ENCODE assay signal across 8 mouse cellular contexts in genomic region chr9:56420236-56420635, GRCm38 (mm10). TPM values are rescaled to one million over a fixed set of nuclear protein-coding genes. Genes with fewer than 3 reads are reported as not detected.
DNase-seq lines count a peak whose midpoint lies in the region; ATAC-seq lines count a peak whose summit lies in the region.
"Had no signal": no experiment of that assay in that cellular context is flagged by ENCODE, and none has a peak within 500 bp of the region (broad histone marks: within the 10 kb centered on the region; RNA-seq: fewer than 3 reads in every experiment).

No protein-coding gene starts in this region.

- ATAC-seq in hindbrain, embryonic 14.5 days (ENCODE audit: low FRiP score): no peak
- ATAC-seq in hindbrain, embryonic 12.5 days (ENCODE audit: low FRiP score): no peak
- no peak for ATAC-seq in midbrain, embryonic 13.5 days
- no peak for ATAC-seq in embryonic facial prominence, embryonic 15.5 days (ENCODE audit: insufficient number of reproducible peaks, low FRiP score, low TSS enrichment, low read depth)
- ATAC-seq in neural tube, embryonic 13.5 days (ENCODE audit: low read depth): no peak

- H3K27me3 ChIP-seq in hindbrain, embryonic 14.5 days (ENCODE audit: control insufficient read depth, insufficient read depth, low read length): no peaks in the 10 kb centered on the region
- H3K27me3 ChIP-seq in hindbrain, embryonic 12.5 days: no peaks in the 10 kb centered on the region
- no peaks in the 10 kb centered on the region for H3K27me3 ChIP-seq in midbrain, embryonic 10.5 days (ENCODE audit: low read depth, poor library complexity, severe bottlenecking)
- no peaks in the 10 kb centered on the region for H3K27me3 ChIP-seq in midbrain, embryonic 13.5 days
- no peaks in the 10 kb centered on the region for H3K27me3 ChIP-seq in embryonic facial prominence, embryonic 15.5 days
- no peaks in the 10 kb centered on the region for H3K27me3 ChIP-seq in neural tube, embryonic 13.5 days

- peaks cover 41% of the 10 kb centered on the region for H3K4me1 ChIP-seq in hindbrain, embryonic 14.5 days (replicated peaks; ENCODE audit: control insufficient read depth, insufficient read depth, low read length)
- peaks cover 27% of the 10 kb centered on the region for H3K4me1 ChIP-seq in hindbrain, embryonic 12.5 days
- H3K4me1 ChIP-seq in midbrain, embryonic 10.5 days: peaks cover 46% of the 10 kb centered on the region
- H3K4me1 ChIP-seq in midbrain, embryonic 13.5 days (replicated peaks): peaks cover 50% of the 10 kb centered on the region
- H3K4me1 ChIP-seq in embryonic facial prominence, embryonic 15.5 days: peaks cover 41% of the 10 kb centered on the region
- peaks cover 66% of the 10 kb centered on the region for H3K4me1 ChIP-seq in neural tube, embryonic 13.5 days (replicated peaks)

- no peak overlapping the region for H3K4me3 ChIP-seq in hindbrain, embryonic 14.5 days (replicated peaks; ENCODE audit: low read length)
- H3K4me3 ChIP-seq in hindbrain, embryonic 12.5 days: no peak overlapping the region
- H3K4me3 ChIP-seq in midbrain, embryonic 10.5 days: 0 out of 2 replicates have a peak overlapping the region, but pooled peaks have one; percentile 80
- H3K4me3 ChIP-seq in midbrain, embryonic 13.5 days (replicated peaks): no peak overlapping the region
- H3K4me3 ChIP-seq in embryonic facial prominence, embryonic 15.5 days (replicated peaks): no peak overlapping the region
- H3K4me3 ChIP-seq in neural tube, embryonic 13.5 days: no peak overlapping the region

- H3K9ac ChIP-seq in hindbrain, embryonic 14.5 days: no peak overlapping the region
- no peak overlapping the region for H3K9ac ChIP-seq in hindbrain, embryonic 12.5 days
- no peak overlapping the region for H3K9ac ChIP-seq in midbrain, embryonic 13.5 days (replicated peaks)
- H3K9ac ChIP-seq in embryonic facial prominence, embryonic 15.5 days: no peak overlapping the region
- peak overlapping the region; percentile 50 for H3K9ac ChIP-seq in neural tube, embryonic 13.5 days

- WGBS in hindbrain, embryonic 14.5 days: 90% methylated on average over 1 of the region's 1 CpGs
- WGBS in hindbrain, embryonic 12.5 days: 100% methylated on average over 1 of the region's 1 CpGs
- 96% methylated on average over 1 of the region's 1 CpGs for WGBS in midbrain, embryonic 10.5 days
- 93% methylated on average over 1 of the region's 1 CpGs for WGBS in midbrain, embryonic 13.5 days
- 98% methylated on average over 1 of the region's 1 CpGs for WGBS in embryonic facial prominence, embryonic 15.5 days
- 100% methylated on average over 1 of the region's 1 CpGs for WGBS in neural tube, embryonic 13.5 days

- 0 out of 2 replicates have a peak overlapping the region, but pooled peaks have one; percentile 6 for H3K4me2 ChIP-seq in hindbrain, embryonic 14.5 days (replicated peaks)
- no peak overlapping the region for H3K4me2 ChIP-seq in hindbrain, embryonic 12.5 days (replicated peaks)
- H3K4me2 ChIP-seq in midbrain, embryonic 13.5 days (replicated peaks): no peak overlapping the region
- H3K4me2 ChIP-seq in embryonic facial prominence, embryonic 15.5 days (replicated peaks): peak overlapping the region; percentile 17; the same call in 1 of the 2 replicates
- H3K4me2 ChIP-seq in neural tube, embryonic 13.5 days: peak overlapping the region; percentile 78

- DNase-seq in hindbrain, embryonic 14.5 days (ENCODE audit: low spot score): no peak
- no peak for DNase-seq in midbrain, embryonic 10.5 days (ENCODE audit: low spot score)
- no peak for DNase-seq in urinary bladder, postnatal 36 days (ENCODE audit: low spot score in 2 of 2)
- DNase-seq: cerebellum, postnatal 36 days had no signal

- no peaks in the 10 kb centered on the region for H3K9me3 ChIP-seq in hindbrain, embryonic 14.5 days (ENCODE audit: control insufficient read depth, low read length)
- no peaks in the 10 kb centered on the region for H3K9me3 ChIP-seq in hindbrain, embryonic 12.5 days (replicated peaks)
- no peaks in the 10 kb centered on the region for H3K9me3 ChIP-seq in midbrain, embryonic 10.5 days (replicated peaks)
- no peaks in the 10 kb centered on the region for H3K9me3 ChIP-seq in midbrain, embryonic 13.5 days
- no peaks in the 10 kb centered on the region for H3K9me3 ChIP-seq in embryonic facial prominence, embryonic 15.5 days (replicated peaks)
- no peaks in the 10 kb centered on the region for H3K9me3 ChIP-seq in neural tube, embryonic 13.5 days

- H3K36me3 ChIP-seq in hindbrain, embryonic 14.5 days (replicated peaks; ENCODE audit: control insufficient read depth, insufficient read depth): no peaks in the 10 kb centered on the region
- no peaks in the 10 kb centered on the region for H3K36me3 ChIP-seq in hindbrain, embryonic 12.5 days
- H3K36me3 ChIP-seq in midbrain, embryonic 10.5 days: no peaks in the 10 kb centered on the region
- no peaks in the 10 kb centered on the region for H3K36me3 ChIP-seq in midbrain, embryonic 13.5 days
- H3K36me3 ChIP-seq in embryonic facial prominence, embryonic 15.5 days: no peaks in the 10 kb centered on the region; the same call in 1 of the 2 replicates
- H3K36me3 ChIP-seq in neural tube, embryonic 13.5 days: no peaks in the 10 kb centered on the region

- H3K27ac ChIP-seq in hindbrain, embryonic 14.5 days: no peak overlapping the region
- no peak overlapping the region for H3K27ac ChIP-seq in hindbrain, embryonic 12.5 days
- H3K27ac ChIP-seq in midbrain, embryonic 10.5 days (replicated peaks): no peak overlapping the region
- H3K27ac ChIP-seq in midbrain, embryonic 13.5 days: no peak overlapping the region
- no peak overlapping the region for H3K27ac ChIP-seq in embryonic facial prominence, embryonic 15.5 days (replicated peaks)
- H3K27ac ChIP-seq in neural tube, embryonic 13.5 days (replicated peaks): no peak overlapping the region

RNA-seq across cellular contexts. Expression of gene Hmg20a, which starts 1.8 kb away (rescaled TPM):
- polyA plus RNA-seq in hindbrain, embryonic 14.5 days (2014; fragmentation: Nextera tagmentation; extraction: Ambion mirVana): 75.7 and 79.9 TPM in 2 replicates
- 83.1 and 86.5 TPM in 2 replicates for polyA plus RNA-seq in hindbrain, embryonic 12.5 days (2016; fragmentation: Nextera tagmentation; extraction: Ambion mirVana)
- 62.5 and 74.3 TPM in 2 replicates for polyA plus RNA-seq in midbrain, embryonic 10.5 days (2016; fragmentation: Nextera tagmentation; extraction: Ambion mirVana)
- 88.1 and 92.2 TPM in 2 replicates for polyA plus RNA-seq in midbrain, embryonic 13.5 days (2015; fragmentation: Nextera tagmentation; extraction: Ambion mirVana)
- 57.8 and 61.1 TPM in 2 replicates for polyA plus RNA-seq in embryonic facial prominence, embryonic 15.5 days (2015; fragmentation: Nextera tagmentation; extraction: Ambion mirVana)
- 80.4 and 85.6 TPM in 2 replicates for polyA plus RNA-seq in neural tube, embryonic 13.5 days (2015; fragmentation: Nextera tagmentation; extraction: Ambion mirVana)

RNA-seq across cellular contexts. Expression of gene Peak1, which starts 2.4 kb away (rescaled TPM):
- polyA plus RNA-seq in hindbrain, embryonic 14.5 days (2014; fragmentation: Nextera tagmentation; extraction: Ambion mirVana): 6.9 and 7.7 TPM in 2 replicates
- polyA plus RNA-seq in hindbrain, embryonic 12.5 days (2016; fragmentation: Nextera tagmentation; extraction: Ambion mirVana): 8.1 and 9.4 TPM in 2 replicates
- polyA plus RNA-seq in midbrain, embryonic 10.5 days (2016; fragmentation: Nextera tagmentation; extraction: Ambion mirVana): 4.3 and 4.5 TPM in 2 replicates
- 2.5 and 3.4 TPM in 2 replicates for polyA plus RNA-seq in midbrain, embryonic 13.5 days (2015; fragmentation: Nextera tagmentation; extraction: Ambion mirVana)
- 11.2 and 13.8 TPM in 2 replicates for polyA plus RNA-seq in embryonic facial prominence, embryonic 15.5 days (2015; fragmentation: Nextera tagmentation; extraction: Ambion mirVana)
- polyA plus RNA-seq in neural tube, embryonic 13.5 days (2015; fragmentation: Nextera tagmentation; extraction: Ambion mirVana): 6.9 and 7.0 TPM in 2 replicates

Comparison
In these comparisons a context has a peak if more than half of its experiments do, and no peak if none do; other contexts are left out.
1. H3K4me2 ChIP-seq: peak in hindbrain, embryonic 14.5 days (single experiment), embryonic facial prominence, embryonic 15.5 days (single experiment) and neural tube, embryonic 13.5 days (single experiment); none in hindbrain, embryonic 12.5 days (single experiment) and midbrain, embryonic 13.5 days (single experiment).